Mouse (Mus musculus) lung, adult 2 months (tissue): ENCODE data around the gene Slc51a.

Experiments used
- CTCF ChIP-seq: fragments of 200-500 bp; IDR thresholded peaks from 2 replicates; pipeline ENCODE4 v1.5.1; 2011; ENCODE audit warnings: mild to moderate bottlenecking, low read length, control low read depth; ENCODE audit not compliant: insufficient read depth
- POLR2A ChIP-seq: fragments of 200-500 bp; IDR thresholded peaks from 2 replicates; pipeline ENCODE4 v1.6.1; 2011; ENCODE audit warnings: low read depth, mild to moderate bottlenecking, control low read depth, low read length, borderline replicate concordance; ENCODE audit errors: extremely low read depth

DNA sequence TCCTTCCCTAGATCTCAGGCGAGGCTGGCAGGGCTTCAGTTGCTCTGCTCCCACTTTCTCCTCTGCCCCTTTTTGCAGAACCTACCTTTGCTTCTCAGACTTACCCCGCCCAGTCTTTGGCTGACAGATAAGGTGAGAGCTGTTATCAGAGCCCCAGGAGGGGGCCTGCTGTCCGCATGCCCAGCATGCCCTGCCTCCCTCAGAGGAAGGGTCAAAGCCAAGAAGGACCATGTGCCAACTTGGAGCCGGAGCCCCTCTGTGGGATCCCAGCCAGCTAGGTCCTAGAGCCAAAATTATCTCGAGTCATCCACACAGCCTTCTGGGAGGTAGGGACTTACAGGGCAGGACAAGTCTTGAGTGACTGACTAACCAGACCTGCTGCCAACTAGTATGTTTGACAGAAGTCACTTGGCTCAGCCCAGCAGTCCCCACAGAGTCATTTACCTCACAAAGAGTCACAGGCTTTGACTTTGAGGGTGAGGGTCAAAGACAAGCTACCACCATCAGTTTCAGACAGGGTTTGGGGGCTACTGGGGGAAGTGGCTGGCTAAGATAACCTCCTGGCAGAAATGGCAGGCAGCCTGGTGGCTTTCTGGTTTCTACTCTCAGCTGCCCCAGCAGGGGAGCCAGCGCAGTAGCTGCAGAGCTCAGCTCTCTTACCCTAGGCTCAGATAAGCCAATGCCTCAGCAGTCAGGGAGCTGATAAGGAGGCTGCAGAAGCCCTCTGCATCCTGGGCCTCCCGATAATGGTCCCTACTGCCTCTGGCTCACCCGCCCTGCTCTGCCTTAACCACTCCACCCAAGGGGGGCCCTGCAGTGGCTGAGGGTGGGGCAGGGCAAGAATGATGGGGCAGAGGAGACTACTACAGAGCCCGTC is 21.6 kb upstream of the Slc51a start:
- no peak for TF ChIP-seq POLR2A
- no peak for TF ChIP-seq CTCF
